Mouse (Mus musculus): ENCODE measurements around the gene Zyg11a. TPM values are rescaled to one million over a fixed set of nuclear protein-coding genes. Genes with fewer than 3 reads are reported as not detected.
"Not testable (repeated sequence)": the region's sequence is repeated elsewhere in the genome, so short reads cannot be mapped to it uniquely, and the experiment has no call there.

The Zyg11a gene
- polyA plus RNA-seq, 1 experiment from 2014 or later: not detected

GRCm38 (mm10) chr4:108196277-108196855 is 21.5 kb downstream of the Zyg11a start:
- Histone ChIP-seq H3K27ac (no peak overlapping the region), H3K4me2 (replicated peaks) (no peak overlapping the region), H3K9me3 (no peaks in the 10 kb centered on the region), H3K4me3 (replicated peaks) (no peak overlapping the region), H3K9ac (replicated peaks) (no peak overlapping the region), H3K27me3 (no peaks in the 10 kb centered on the region), H3K36me3 (no peaks in the 10 kb centered on the region), H3K4me1 (replicated peaks) (no peaks in the 10 kb centered on the region)
- no peak for ATAC-seq
- WGBS: 62% methylated on average over 6 of the region's 6 CpGs

GRCm38 (mm10) chr4:108192821-108193323 is 25.0 kb downstream of the Zyg11a start:
- no peak overlapping the region for H3K4me3 ChIP-seq (replicated peaks)
- H3K27ac ChIP-seq: no peak overlapping the region
- H3K4me2 ChIP-seq (replicated peaks): no peak overlapping the region
- no peaks in the 10 kb centered on the region for H3K9me3 ChIP-seq
- H3K9ac ChIP-seq (replicated peaks): no peak overlapping the region
- H3K27me3 ChIP-seq: no peaks in the 10 kb centered on the region
- no peaks in the 10 kb centered on the region for H3K36me3 ChIP-seq
- no peaks in the 10 kb centered on the region for H3K4me1 ChIP-seq (replicated peaks)
- ATAC-seq: no peak
- 81% methylated on average over 2 of the region's 2 CpGs for WGBS

- WGBS: 25% methylated on average over 1 of the region's 1 CpGs
- Histone ChIP-seq H3K36me3 (no peaks in the 10 kb centered on the region), H3K9me3 (no peaks in the 10 kb centered on the region), H3K4me3 (replicated peaks) (no peak overlapping the region), H3K4me1 (replicated peaks) (no peaks in the 10 kb centered on the region), H3K27ac (no peak overlapping the region), H3K9ac (replicated peaks) (no peak overlapping the region), H3K27me3 (no peaks in the 10 kb centered on the region), H3K4me2 (replicated peaks) (no peak overlapping the region)
- ATAC-seq: no peak
Observed at GRCm38 (mm10) chr4:108182278-108182677, 35.6 kb downstream of the Zyg11a start.

- H3K4me1 ChIP-seq (replicated peaks): peaks cover 10% of the 10 kb centered on the region
- 90% methylated on average over 6 of the region's 6 CpGs for WGBS
- no peaks in the 10 kb centered on the region for H3K36me3 ChIP-seq
- H3K27ac ChIP-seq: no peak overlapping the region
- H3K4me2 ChIP-seq (replicated peaks): no peak overlapping the region
- H3K27me3 ChIP-seq: peaks cover 10% of the 10 kb centered on the region; the same call in 1 of the 2 replicates
- no peak for ATAC-seq
- no peaks in the 10 kb centered on the region for H3K9me3 ChIP-seq
- no peak overlapping the region for H3K9ac ChIP-seq (replicated peaks)
- H3K4me3 ChIP-seq (replicated peaks): no peak overlapping the region
Observed at GRCm38 (mm10) chr4:108168056-108168455, 49.8 kb downstream of the Zyg11a start.

GRCm38 (mm10) chr4:108166874-108167273 is 51.0 kb downstream of the Zyg11a start:
- H3K4me1 ChIP-seq (replicated peaks): peaks cover 10% of the 10 kb centered on the region
- H3K9me3 ChIP-seq: no peaks in the 10 kb centered on the region
- H3K27ac ChIP-seq: no peak overlapping the region
- no peak overlapping the region for H3K9ac ChIP-seq (replicated peaks)
- ATAC-seq: no peak
- WGBS: 87% methylated on average over 4 of the region's 4 CpGs
- H3K27me3 ChIP-seq: peaks cover 10% of the 10 kb centered on the region; the same call in 1 of the 2 replicates
- H3K4me2 ChIP-seq (replicated peaks): no peak overlapping the region
- no peak overlapping the region for H3K4me3 ChIP-seq (replicated peaks)
- H3K36me3 ChIP-seq: no peaks in the 10 kb centered on the region

- H3K4me1 ChIP-seq (replicated peaks): peaks cover 10% of the 10 kb centered on the region
- ATAC-seq: peak; percentile 58; the same call in 1 of the 2 replicates
- peaks cover 10% of the 10 kb centered on the region; the same call in 1 of the 2 replicates for H3K27me3 ChIP-seq
- no peaks in the 10 kb centered on the region for H3K9me3 ChIP-seq
- peak within 1 kb of the TSS; percentile 94 for H3K4me2 ChIP-seq (replicated peaks)
- peak within 1 kb of the TSS; percentile 71 for H3K9ac ChIP-seq (replicated peaks)
- H3K27ac ChIP-seq: no peak within 1 kb of the TSS
- H3K4me3 ChIP-seq (replicated peaks): peak within 1 kb of the TSS; percentile 50
- no peaks in the 10 kb centered on the region for H3K36me3 ChIP-seq
- WGBS: under 1% methylated on average over 43 of the region's 43 CpGs
Observed at GRCm38 (mm10) chr4:108165152-108165895, 52.5 kb downstream of the Zyg11a start, which contains the start of gene Echdc2. TSS of gene Echdc2 (plus strand) at chr4:108165437.

- Histone ChIP-seq H3K27me3 (peaks cover 10% of the 10 kb centered on the region; the same call in 1 of the 2 replicates), H3K27ac (no peak overlapping the region), H3K36me3 (no peaks in the 10 kb centered on the region), H3K9ac (replicated peaks) (no peak overlapping the region), H3K4me1 (replicated peaks) (peaks cover 10% of the 10 kb centered on the region), H3K4me3 (replicated peaks) (no peak overlapping the region), H3K4me2 (replicated peaks) (no peak overlapping the region), H3K9me3 (no peaks in the 10 kb centered on the region)
- WGBS: 85% methylated on average over 3 of the region's 3 CpGs
- ATAC-seq: no peak
Observed at GRCm38 (mm10) chr4:108163291-108163690, 54.6 kb downstream of the Zyg11a start.

GRCm38 (mm10) chr4:108161936-108162335 is 55.9 kb downstream of the Zyg11a start:
- WGBS: 90% methylated on average over 8 of the region's 8 CpGs
- H3K9ac ChIP-seq (replicated peaks): no peak overlapping the region

GRCm38 (mm10) chr4:108155141-108155540 is 62.7 kb downstream of the Zyg11a start:
- H3K4me2 ChIP-seq (replicated peaks); H3K9me3 ChIP-seq; ATAC-seq; H3K36me3 ChIP-seq; H3K27me3 ChIP-seq; H3K27ac ChIP-seq; H3K4me1 ChIP-seq (replicated peaks); H3K4me3 ChIP-seq (replicated peaks); H3K9ac ChIP-seq (replicated peaks): not testable (repeated sequence)
- 71% methylated on average over 1 of the region's 1 CpGs for WGBS

More at GRCm38 (mm10) chr4:108161936-108162335, 55.9 kb downstream of the Zyg11a start:
- H3K27me3 ChIP-seq: peaks cover 10% of the 10 kb centered on the region; the same call in 1 of the 2 replicates
- no peak for ATAC-seq
- H3K4me2 ChIP-seq (replicated peaks): no peak overlapping the region
- H3K4me3 ChIP-seq (replicated peaks): no peak overlapping the region
- no peaks in the 10 kb centered on the region for H3K36me3 ChIP-seq
- no peak overlapping the region for H3K27ac ChIP-seq
- peaks cover 10% of the 10 kb centered on the region for H3K4me1 ChIP-seq (replicated peaks)
- no peaks in the 10 kb centered on the region for H3K9me3 ChIP-seq

GRCm38 (mm10) chr4:108145554-108145953 is 72.3 kb downstream of the Zyg11a start:
- not testable (repeated sequence) for H3K36me3 ChIP-seq; H3K4me2 ChIP-seq (replicated peaks); ATAC-seq; H3K9ac ChIP-seq (replicated peaks); H3K4me1 ChIP-seq (replicated peaks); H3K27ac ChIP-seq; H3K4me3 ChIP-seq (replicated peaks); H3K9me3 ChIP-seq; H3K27me3 ChIP-seq
- 46% methylated on average over 3 of the region's 3 CpGs for WGBS

- Histone ChIP-seq H3K4me2 (replicated peaks) (no peak within 1 kb of the TSS), H3K27ac (no peak within 1 kb of the TSS), H3K4me1 (replicated peaks) (no peaks in the 10 kb centered on the region), H3K36me3 (no peaks in the 10 kb centered on the region), H3K4me3 (replicated peaks) (no peak within 1 kb of the TSS), H3K9ac (replicated peaks) (no peak within 1 kb of the TSS), H3K27me3 (no peaks in the 10 kb centered on the region), H3K9me3 (no peaks in the 10 kb centered on the region)
- WGBS: 90% methylated on average over 1 of the region's 1 CpGs
- no peak for ATAC-seq
Observed at GRCm38 (mm10) chr4:108144880-108145279, 73.0 kb downstream of the Zyg11a start, which contains the start of gene Scp2. TSS of gene Scp2 (minus strand) at chr4:108144998.

GRCm38 (mm10) chr4:108143778-108144177 is 74.1 kb downstream of the Zyg11a start:
- no peak overlapping the region for H3K4me3 ChIP-seq (replicated peaks)
- no peak overlapping the region for H3K9ac ChIP-seq (replicated peaks)
- H3K4me2 ChIP-seq (replicated peaks): no peak overlapping the region
- H3K27me3 ChIP-seq: no peaks in the 10 kb centered on the region
- H3K9me3 ChIP-seq: no peaks in the 10 kb centered on the region
- H3K36me3 ChIP-seq: no peaks in the 10 kb centered on the region
- H3K27ac ChIP-seq: no peak overlapping the region
- no peaks in the 10 kb centered on the region for H3K4me1 ChIP-seq (replicated peaks)
- no peak for ATAC-seq

Measured in midbrain, embryonic 13.5 days (tissue).